ENCODE assay signal across 11 mouse cellular contexts in the genomic region with DNA sequence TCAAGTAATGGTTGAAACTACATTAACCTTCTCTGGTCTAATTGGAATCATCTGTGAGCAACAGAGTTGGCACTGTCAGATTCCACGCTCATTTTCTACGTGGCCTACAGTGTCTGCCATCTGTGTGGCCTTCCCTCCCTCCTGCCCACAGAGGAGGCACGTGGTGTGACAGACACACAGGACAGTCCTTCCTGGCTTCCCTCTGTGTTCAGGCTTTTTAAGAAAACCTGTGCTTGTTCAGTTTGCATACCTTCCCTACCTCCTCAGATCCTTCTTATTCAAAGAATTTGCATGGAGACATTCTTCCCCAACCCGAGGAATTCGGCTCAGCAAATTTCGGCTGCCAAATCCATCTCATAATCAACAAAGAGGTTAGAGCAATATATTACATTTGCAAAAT.
DNase-seq lines count a peak whose midpoint lies in the region; ATAC-seq lines count a peak whose summit lies in the region.
"Had no signal": no experiment of that assay in that cellular context is flagged by ENCODE, and none has a peak within 500 bp of the region (broad histone marks: within the 10 kb centered on the region; RNA-seq: fewer than 3 reads in every experiment).

No protein-coding gene starts in this region.

- no peaks in the 10 kb centered on the region for H3K9me3 ChIP-seq in forebrain, embryonic 10.5 days
- H3K9me3 ChIP-seq in forebrain, embryonic 13.5 days (replicated peaks): no peaks in the 10 kb centered on the region
- no peaks in the 10 kb centered on the region for H3K9me3 ChIP-seq in lung, embryonic 15.5 days
- no peaks in the 10 kb centered on the region for H3K9me3 ChIP-seq in embryonic facial prominence, embryonic 10.5 days
- H3K9me3 ChIP-seq in stomach, embryonic 14.5 days (ENCODE audit: control insufficient read depth, low read depth, low read length): no peaks in the 10 kb centered on the region
- H3K9me3 ChIP-seq: kidney, embryonic 15.5 days had no signal

- no peak overlapping the region for H3K9ac ChIP-seq in forebrain, embryonic 13.5 days
- no peak overlapping the region for H3K9ac ChIP-seq in lung, embryonic 15.5 days
- H3K9ac ChIP-seq in stomach, embryonic 14.5 days (replicated peaks; ENCODE audit: low read depth, low read length): no peak overlapping the region
- H3K9ac ChIP-seq: kidney, embryonic 15.5 days had no signal

- no peak for ATAC-seq in forebrain, embryonic 13.5 days
- no peak for ATAC-seq in lung, embryonic 15.5 days (ENCODE audit: borderline replicate concordance, extremely low read depth, low FRiP score, low TSS enrichment)
- ATAC-seq in stomach, embryonic 14.5 days (ENCODE audit: insufficient number of reproducible peaks, insufficient read depth, low FRiP score, low read depth): no peak
- ATAC-seq: Patski had no signal

- DNase-seq in forebrain, embryonic 10.5 days (ENCODE audit: extremely low spot score, low spot score): no peak
- DNase-seq in lung, postnatal 10 days: no peak
- DNase-seq in embryonic facial prominence, embryonic 10.5 days (ENCODE audit: low spot score): peak; percentile 38
- DNase-seq in spleen, postnatal 36 days (ENCODE audit: low spot score in 2 of 2): no peak
- no peak for DNase-seq in layer of hippocampus, postnatal 14 days (ENCODE audit: low spot score in 2 of 2)
- DNase-seq: B cell, adult 2 months had no signal

- H3K27ac ChIP-seq in forebrain, embryonic 10.5 days: peak overlapping the region; percentile 62
- no peak overlapping the region for H3K27ac ChIP-seq in forebrain, embryonic 13.5 days
- H3K27ac ChIP-seq in lung, embryonic 15.5 days: peak overlapping the region; percentile 70
- H3K27ac ChIP-seq in embryonic facial prominence, embryonic 10.5 days (replicated peaks): peak overlapping the region; percentile 45
- H3K27ac ChIP-seq in stomach, embryonic 14.5 days (ENCODE audit: low read length): 0 out of 2 replicates have a peak overlapping the region, but pooled peaks have one; percentile 39
- H3K27ac ChIP-seq: kidney, embryonic 15.5 days had no signal

- H3K4me3 ChIP-seq in forebrain, embryonic 10.5 days: no peak overlapping the region
- H3K4me3 ChIP-seq in forebrain, embryonic 13.5 days: no peak overlapping the region
- H3K4me3 ChIP-seq in lung, embryonic 15.5 days: no peak overlapping the region
- no peak overlapping the region for H3K4me3 ChIP-seq in embryonic facial prominence, embryonic 10.5 days
- H3K4me3 ChIP-seq in stomach, embryonic 14.5 days (ENCODE audit: low read depth, low read length): no peak overlapping the region
- H3K4me3 ChIP-seq: kidney, embryonic 15.5 days had no signal

- H3K36me3 ChIP-seq in forebrain, embryonic 10.5 days (replicated peaks): no peaks in the 10 kb centered on the region
- H3K36me3 ChIP-seq in forebrain, embryonic 13.5 days (ENCODE audit: poor library complexity, severe bottlenecking): no peaks in the 10 kb centered on the region
- H3K36me3 ChIP-seq in lung, embryonic 15.5 days: no peaks in the 10 kb centered on the region
- no peaks in the 10 kb centered on the region for H3K36me3 ChIP-seq in embryonic facial prominence, embryonic 10.5 days (replicated peaks)
- no peaks in the 10 kb centered on the region for H3K36me3 ChIP-seq in stomach, embryonic 14.5 days (ENCODE audit: control insufficient read depth, insufficient read depth, low read length)
- H3K36me3 ChIP-seq: kidney, embryonic 15.5 days had no signal

- WGBS in forebrain, embryonic 10.5 days: 61% methylated on average over 6 of the region's 6 CpGs
- WGBS in forebrain, embryonic 13.5 days: 39% methylated on average over 6 of the region's 6 CpGs
- 31% methylated on average over 6 of the region's 6 CpGs for WGBS in lung, embryonic 15.5 days
- WGBS in embryonic facial prominence, embryonic 10.5 days: 45% methylated on average over 6 of the region's 6 CpGs
- 36% methylated on average over 6 of the region's 6 CpGs for WGBS in stomach, embryonic 14.5 days

- H3K27me3 ChIP-seq in forebrain, embryonic 10.5 days (ENCODE audit: poor library complexity, severe bottlenecking): 0 out of 2 replicates have a peak, but pooled peaks cover 3% of the 10 kb centered on the region
- H3K27me3 ChIP-seq in forebrain, embryonic 13.5 days: no peaks in the 10 kb centered on the region
- H3K27me3 ChIP-seq in lung, embryonic 15.5 days: no peaks in the 10 kb centered on the region
- no peaks in the 10 kb centered on the region for H3K27me3 ChIP-seq in embryonic facial prominence, embryonic 10.5 days (replicated peaks; ENCODE audit: low read depth, poor library complexity, severe bottlenecking)
- no peaks in the 10 kb centered on the region for H3K27me3 ChIP-seq in stomach, embryonic 14.5 days (ENCODE audit: control insufficient read depth, insufficient read depth, low read length)
- H3K27me3 ChIP-seq: kidney, embryonic 15.5 days; Patski had no signal

- H3K4me1 ChIP-seq in forebrain, embryonic 10.5 days: peaks cover 70% of the 10 kb centered on the region
- peaks cover 25% of the 10 kb centered on the region for H3K4me1 ChIP-seq in forebrain, embryonic 13.5 days
- peaks cover 25% of the 10 kb centered on the region for H3K4me1 ChIP-seq in lung, embryonic 15.5 days
- H3K4me1 ChIP-seq in embryonic facial prominence, embryonic 10.5 days: peaks cover 34% of the 10 kb centered on the region
- H3K4me1 ChIP-seq in stomach, embryonic 14.5 days (ENCODE audit: control insufficient read depth, insufficient read depth, low read length): peaks cover 13% of the 10 kb centered on the region; the same call in 1 of the 2 replicates

- H3K4me2 ChIP-seq in forebrain, embryonic 13.5 days: no peak overlapping the region
- H3K4me2 ChIP-seq in lung, embryonic 15.5 days: no peak overlapping the region
- H3K4me2 ChIP-seq in stomach, embryonic 14.5 days (replicated peaks; ENCODE audit: low read depth, low read length): no peak overlapping the region
- H3K4me2 ChIP-seq: kidney, embryonic 15.5 days had no signal
